Mouse (Mus musculus) bone marrow macrophage, adult 2 months (primary cell): Measurements from ENCODE around the gene Cspg4. TPM values are rescaled to one million over a fixed set of nuclear protein-coding genes. Genes with fewer than 3 reads are reported as not detected.

Experiments
- H3K27ac ChIP-seq: 2 replicates; pipeline ENCODE4 v1.5.1; 2012; ENCODE audit warnings: low read depth, low read length; ENCODE audit not compliant: insufficient read depth
- H3K4me1 ChIP-seq: 2 replicates; pipeline ENCODE4 v1.6.1; 2012; ENCODE audit warnings: low read length; ENCODE audit not compliant: control insufficient read depth, insufficient read depth
- H3K4me3 ChIP-seq: 2 replicates; pipeline ENCODE4 v1.5.1; 2012; ENCODE audit warnings: mild to moderate bottlenecking, low read length, moderate library complexity; ENCODE audit not compliant: insufficient read depth
- CTCF ChIP-seq: IDR thresholded peaks from 2 replicates; pipeline ENCODE4 v1.5.1; 2012; ENCODE audit warnings: low read depth, mild to moderate bottlenecking, low read length, moderate library complexity
- POLR2A ChIP-seq: IDR thresholded peaks from 2 replicates; pipeline ENCODE4 v1.6.1; 2012; ENCODE audit warnings: mild to moderate bottlenecking, low read depth, low read length, borderline replicate concordance
- polyA plus RNA-seq: library from polyadenylated mRNA; stranded (reverse); fragments of >200 nt; gene quantifications from 2 replicates; pipeline ENCODE4 v1.2.4, GENCODE M21; 2012; ENCODE audit not compliant: missing spikeins, insufficient read depth, insufficient read length

Gene Cspg4
- 0.32 and 0.67 TPM in 2 replicates for polyA plus RNA-seq

DNA sequence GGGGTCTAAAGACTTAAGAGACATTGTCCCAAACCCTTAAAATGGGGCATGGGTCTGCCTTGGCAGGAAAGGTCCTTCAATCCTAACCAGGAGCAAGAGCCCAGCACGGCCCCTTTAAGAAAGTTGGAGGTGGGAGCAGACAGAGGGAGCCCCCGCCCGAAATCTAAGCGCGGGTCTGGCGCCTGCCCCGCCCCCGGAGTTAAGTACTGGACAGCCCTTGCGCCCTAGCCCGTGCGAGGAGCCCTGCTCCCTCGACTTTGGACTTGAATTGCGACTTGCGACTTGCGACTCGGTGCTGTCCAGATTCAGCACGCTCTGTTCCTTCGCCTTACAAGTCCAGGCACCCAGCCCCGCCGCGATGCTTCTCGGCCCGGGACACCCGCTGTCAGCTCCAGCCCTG lies at the start of gene Cspg4:
TSS of gene Cspg4 (plus strand) at position 202 of the 400 bp plus-strand sequence.
- Histone ChIP-seq H3K27ac (no peak within 1 kb of the TSS), H3K4me3 (no peak within 1 kb of the TSS), H3K4me1 (peaks cover 16% of the 10 kb centered on the region)
- TF ChIP-seq POLR2A (no peak), CTCF (no peak)

DNA sequence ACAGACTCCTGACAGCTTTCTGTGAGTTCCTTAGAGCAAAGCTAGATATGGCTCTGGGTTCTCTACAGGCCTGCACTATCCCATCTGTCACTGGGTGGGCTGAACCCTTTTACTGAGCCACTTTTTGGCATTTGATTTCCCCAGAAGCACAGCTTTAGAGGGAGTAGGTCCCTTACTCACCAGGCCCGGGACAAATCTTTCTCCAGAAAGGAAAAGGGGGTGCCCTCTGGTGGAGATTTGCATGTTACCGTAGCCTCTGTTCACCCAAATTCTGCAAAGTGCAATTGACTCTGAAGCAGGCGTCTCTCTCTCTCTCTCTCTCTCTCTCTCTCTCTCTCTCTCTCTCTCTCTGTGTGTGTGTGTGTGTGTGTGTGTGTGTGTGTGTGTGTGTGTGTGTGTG lies 39.9 kb upstream of the Cspg4 start:
- H3K4me3 ChIP-seq = no peak overlapping the region
- no peak overlapping the region for H3K27ac ChIP-seq
- TF ChIP-seq POLR2A = no peak
- peak; percentile 53 for TF ChIP-seq CTCF
- no peaks in the 10 kb centered on the region for H3K4me1 ChIP-seq

DNA sequence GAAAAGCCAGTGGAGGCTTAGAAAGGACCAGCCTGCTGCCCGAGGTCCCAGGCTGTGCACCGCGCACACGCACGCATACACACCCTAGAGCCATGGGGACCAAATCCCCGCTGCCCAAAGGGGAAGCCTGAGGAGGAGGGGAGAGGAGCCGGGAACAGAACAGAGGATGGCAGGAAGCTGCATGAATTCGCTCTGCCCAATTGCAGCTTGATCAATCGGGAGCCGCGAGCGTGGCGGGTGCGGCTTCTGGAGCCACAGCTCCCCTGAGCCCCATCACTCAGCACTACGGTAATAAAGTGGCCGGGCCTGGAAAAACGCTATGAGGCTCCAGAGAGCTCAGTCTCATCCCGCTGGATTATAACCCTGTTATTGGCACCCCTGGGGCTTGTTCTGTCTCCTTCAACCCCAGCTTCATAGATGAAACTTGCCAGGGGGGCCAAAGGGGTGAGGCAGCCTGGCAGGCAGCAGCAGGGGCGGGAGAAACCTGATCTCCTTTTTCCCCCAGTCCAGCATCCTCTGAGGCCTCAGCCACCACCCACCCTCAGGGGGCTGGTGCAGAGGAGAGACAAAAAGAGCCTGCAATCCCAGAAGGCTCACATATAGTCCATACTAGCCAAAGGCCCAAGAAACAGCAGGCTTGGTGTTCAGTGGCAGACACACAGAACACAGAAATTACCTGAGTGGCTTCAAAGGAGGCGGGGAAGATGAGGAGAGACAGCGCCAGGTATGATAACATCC lies 39.2 kb upstream of the Cspg4 start:
- H3K27ac ChIP-seq = no peak overlapping the region
- TF ChIP-seq POLR2A = no peak
- no peak for TF ChIP-seq CTCF
- H3K4me3 ChIP-seq = no peak overlapping the region
- no peaks in the 10 kb centered on the region for H3K4me1 ChIP-seq

DNA sequence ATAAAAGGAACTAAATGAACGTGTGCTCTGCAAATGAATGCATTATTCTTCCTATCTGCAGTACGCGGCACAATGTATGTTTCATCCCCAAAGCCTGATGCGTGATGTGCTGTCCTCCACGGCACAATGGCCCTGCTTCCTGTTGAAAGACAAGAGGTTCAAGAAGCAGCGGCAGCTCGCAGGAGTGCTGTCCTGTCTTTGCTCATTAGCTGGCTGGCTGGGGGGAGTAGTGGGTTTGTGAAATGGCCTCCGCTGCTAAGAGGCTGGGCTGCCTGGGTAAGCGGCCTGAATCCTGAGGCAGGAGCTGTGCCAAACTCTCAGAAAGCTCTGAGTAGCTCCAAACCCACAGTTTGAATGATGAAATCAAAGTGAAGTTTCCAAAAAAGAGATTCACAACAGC lies 36.7 kb upstream of the Cspg4 start:
- no peak for TF ChIP-seq CTCF
- TF ChIP-seq POLR2A = no peak
- Histone ChIP-seq H3K27ac (no peak overlapping the region), H3K4me1 (no peaks in the 10 kb centered on the region), H3K4me3 (no peak overlapping the region)

DNA sequence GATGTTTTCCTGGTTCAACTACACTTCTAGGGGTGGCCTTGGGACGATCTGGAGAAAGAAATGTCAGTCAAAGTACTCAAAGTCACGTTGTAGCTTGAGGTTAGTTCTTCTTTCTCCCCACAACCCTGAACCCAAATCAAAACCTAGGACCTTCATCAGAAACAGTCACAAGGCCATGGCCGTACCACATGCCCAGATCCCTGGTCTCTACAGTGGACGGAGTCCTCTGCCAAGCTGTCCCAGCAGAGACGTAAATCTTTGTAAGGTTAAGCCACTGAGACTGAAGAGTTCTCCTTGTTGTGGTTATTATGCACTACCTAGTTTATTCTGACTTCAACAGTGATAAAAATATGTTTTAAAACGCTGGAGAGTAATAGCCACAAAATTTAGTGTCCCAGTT lies 36.0 kb upstream of the Cspg4 start:
- no peak overlapping the region for H3K4me3 ChIP-seq
- TF ChIP-seq CTCF (no peak), POLR2A (no peak)
- no peak overlapping the region for H3K27ac ChIP-seq
- no peaks in the 10 kb centered on the region for H3K4me1 ChIP-seq

DNA sequence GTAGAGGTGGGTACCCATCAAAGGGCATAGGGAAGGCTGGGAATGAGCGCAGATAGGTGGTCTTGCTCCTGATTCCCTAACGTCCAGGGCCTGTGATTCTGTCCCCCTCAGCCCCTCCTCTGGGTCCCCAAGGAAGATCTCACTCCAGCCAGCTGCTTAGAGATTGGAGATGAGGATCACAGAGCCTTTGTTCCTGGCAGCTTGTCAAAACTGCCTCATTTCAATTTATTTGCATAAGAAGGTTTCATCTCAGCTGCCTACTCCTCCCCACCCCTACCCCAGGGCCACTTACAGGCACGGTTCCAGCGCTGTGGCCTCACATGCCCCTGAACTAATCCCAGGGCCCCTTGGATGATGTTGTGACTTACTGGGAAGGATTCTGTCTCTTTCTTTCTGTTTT lies 34.7 kb upstream of the Cspg4 start:
- H3K4me3 ChIP-seq = no peak overlapping the region
- H3K27ac ChIP-seq = no peak overlapping the region
- H3K4me1 ChIP-seq = no peaks in the 10 kb centered on the region
- no peak for TF ChIP-seq POLR2A
- TF ChIP-seq CTCF = no peak

DNA sequence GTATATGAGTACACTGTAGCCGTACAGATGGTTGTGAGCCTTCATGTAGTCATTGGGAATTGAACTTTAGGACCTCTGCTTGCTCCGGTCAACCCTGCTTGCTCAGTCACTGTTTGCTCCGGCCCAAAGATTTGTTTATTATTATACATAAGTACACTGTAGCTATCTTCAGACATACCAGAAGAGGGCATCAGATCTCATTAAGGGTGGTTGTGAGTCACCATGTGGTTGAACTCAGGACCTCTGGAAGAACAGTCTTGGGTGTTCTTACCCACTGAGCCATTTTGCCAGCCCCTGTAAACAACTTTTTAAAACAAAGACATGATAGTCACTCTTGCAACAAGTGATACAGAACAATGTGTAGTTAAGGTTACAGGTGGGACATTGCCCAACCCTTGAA lies 32.9 kb upstream of the Cspg4 start:
- H3K4me1 ChIP-seq = no peaks in the 10 kb centered on the region
- no peak overlapping the region for H3K27ac ChIP-seq
- H3K4me3 ChIP-seq = no peak overlapping the region
- TF ChIP-seq CTCF (no peak), POLR2A (no peak)

DNA sequence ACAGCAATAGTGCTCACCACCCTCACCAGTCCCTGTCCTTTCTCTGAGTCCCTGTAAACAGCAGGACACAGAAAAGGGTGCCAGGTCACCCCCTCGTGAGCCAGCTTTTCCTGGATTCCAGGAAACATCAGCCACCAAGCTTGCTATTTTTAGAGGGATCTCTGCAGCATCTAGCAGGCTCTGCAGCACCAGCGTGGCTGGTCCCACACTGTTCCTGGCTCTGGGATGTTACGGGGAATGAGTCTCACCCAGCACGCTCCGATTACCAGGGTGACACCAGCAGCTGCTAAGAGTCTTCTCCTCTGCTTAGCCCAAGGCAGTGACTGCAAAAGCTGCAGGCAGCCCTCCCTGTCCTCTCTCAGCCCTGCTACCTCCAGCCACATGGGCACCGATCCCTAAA lies 31.9 kb upstream of the Cspg4 start:
- no peaks in the 10 kb centered on the region for H3K4me1 ChIP-seq
- TF ChIP-seq CTCF (no peak), POLR2A (no peak)
- no peak overlapping the region for H3K27ac ChIP-seq
- H3K4me3 ChIP-seq = no peak overlapping the region

DNA sequence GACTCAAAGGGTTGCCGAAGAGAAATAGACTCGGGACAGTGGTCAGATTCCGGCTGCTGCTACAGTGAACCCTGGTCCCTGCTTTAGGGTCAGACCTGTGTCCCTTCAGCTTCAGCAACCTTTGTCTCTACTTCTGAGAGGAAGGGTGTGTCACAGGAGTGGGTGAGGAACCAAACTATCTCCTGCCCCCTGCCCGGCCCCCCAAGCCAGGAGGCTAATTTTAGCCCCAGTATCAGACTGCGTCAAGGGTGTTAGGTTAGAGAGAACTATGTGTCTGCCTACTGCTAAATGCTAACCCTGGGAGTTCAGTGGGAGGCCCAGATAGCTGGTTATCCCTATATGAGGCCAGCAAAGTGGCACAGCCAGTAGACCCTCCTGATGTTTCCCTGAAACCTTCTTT lies 29.7 kb upstream of the Cspg4 start:
- TF ChIP-seq POLR2A (no peak), CTCF (no peak)

DNA sequence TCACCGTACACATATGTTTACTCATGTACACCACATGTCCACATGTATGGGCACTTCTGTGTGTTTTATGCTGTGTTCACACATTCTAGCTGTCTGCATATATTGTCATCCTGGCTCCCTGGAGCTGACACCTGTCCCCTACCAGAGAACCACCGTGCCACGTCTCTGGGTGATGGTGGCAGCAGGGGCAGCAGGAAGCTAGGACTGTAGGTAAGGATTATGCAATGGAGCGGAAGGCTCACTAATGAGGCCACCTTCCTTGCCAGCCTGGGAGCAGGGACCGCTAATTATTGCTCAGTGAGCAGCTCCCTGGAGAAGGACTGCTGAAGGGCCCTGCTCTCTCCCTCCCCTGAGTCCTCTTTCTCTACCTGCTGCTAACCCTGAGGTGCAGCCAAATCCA lies 24.1 kb upstream of the Cspg4 start:
- H3K27ac ChIP-seq = no peak overlapping the region
- H3K4me3 ChIP-seq = no peak overlapping the region
- TF ChIP-seq POLR2A (no peak), CTCF (no peak)
- H3K4me1 ChIP-seq = no peaks in the 10 kb centered on the region

More for the DNA sequence above, 29.7 kb upstream of the Cspg4 start:
- Histone ChIP-seq H3K4me3 (no peak overlapping the region), H3K4me1 (no peaks in the 10 kb centered on the region), H3K27ac (no peak overlapping the region)
